Mouse (Mus musculus) splenic B cell, adult 2 months (primary cell): ENCODE data around the gene Gm20388.

Experiments used
- DNase-seq: peaks from one replicate; pipeline ENCODE4 v3.0.0-alpha.2; 2011; ENCODE audit warnings: low read depth, low spot score
- H3K27me3 ChIP-seq: 2 replicates; pipeline ENCODE4 v1.6.1; 2012; ENCODE audit warnings: mild to moderate bottlenecking, low read length, moderate library complexity, mixed read lengths; ENCODE audit not compliant: control insufficient read depth, poor library complexity, insufficient read depth, severe bottlenecking
- H3K36me3 ChIP-seq: 2 replicates; pipeline ENCODE4 v1.6.1; 2012; ENCODE audit warnings: mild to moderate bottlenecking, low read length, moderate library complexity, mixed read lengths; ENCODE audit not compliant: control insufficient read depth, poor library complexity, insufficient read depth, severe bottlenecking

Gm20388 gene

GRCm38 (mm10) chr8:121948321-121949145 lies 2037.9 kb downstream of the Gm20388 start:
- peak; percentile 48 for DNase-seq

DNA sequence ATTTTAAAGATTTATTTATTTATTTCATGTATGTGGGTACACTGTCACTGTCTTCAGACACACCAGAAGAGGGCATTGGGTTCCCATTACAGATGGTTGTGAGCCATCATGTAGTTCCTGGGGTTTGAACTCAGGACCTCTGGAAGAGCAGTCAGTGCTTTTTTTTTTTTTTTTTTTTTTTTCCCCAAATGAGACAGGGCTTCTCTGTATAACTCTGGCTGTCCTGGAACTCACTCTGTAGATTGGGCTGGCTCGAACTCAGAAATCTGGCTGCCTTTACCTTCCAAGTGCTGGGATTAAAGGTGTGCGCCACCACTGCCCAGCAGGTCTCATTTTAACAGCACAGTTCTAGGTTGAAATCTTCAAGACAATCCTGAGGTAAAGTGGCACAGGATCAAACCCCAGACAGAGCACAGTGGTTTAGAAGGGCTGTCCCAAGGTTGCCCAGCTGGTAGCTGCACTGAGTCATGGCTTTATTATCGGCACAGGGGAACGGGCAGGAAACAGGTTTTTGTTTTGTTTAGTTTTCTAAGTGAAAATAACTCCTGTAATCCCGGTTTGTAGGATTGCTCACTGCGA lies 2038.7 kb downstream of the Gm20388 start, which contains the start of gene Banp:
Banp (plus strand) TSS at position 529 of the 579 bp plus-strand sequence.
- DNase-seq, result no peak
- no peaks in the 10 kb centered on the region for H3K27me3 ChIP-seq
- no peaks in the 10 kb centered on the region; the same call in 1 of the 2 replicates for H3K36me3 ChIP-seq

More at GRCm38 (mm10) chr8:121948321-121949145, 2037.9 kb downstream of the Gm20388 start:
- H3K27me3 ChIP-seq, result no peaks in the 10 kb centered on the region
- H3K36me3 ChIP-seq, result no peaks in the 10 kb centered on the region

DNA sequence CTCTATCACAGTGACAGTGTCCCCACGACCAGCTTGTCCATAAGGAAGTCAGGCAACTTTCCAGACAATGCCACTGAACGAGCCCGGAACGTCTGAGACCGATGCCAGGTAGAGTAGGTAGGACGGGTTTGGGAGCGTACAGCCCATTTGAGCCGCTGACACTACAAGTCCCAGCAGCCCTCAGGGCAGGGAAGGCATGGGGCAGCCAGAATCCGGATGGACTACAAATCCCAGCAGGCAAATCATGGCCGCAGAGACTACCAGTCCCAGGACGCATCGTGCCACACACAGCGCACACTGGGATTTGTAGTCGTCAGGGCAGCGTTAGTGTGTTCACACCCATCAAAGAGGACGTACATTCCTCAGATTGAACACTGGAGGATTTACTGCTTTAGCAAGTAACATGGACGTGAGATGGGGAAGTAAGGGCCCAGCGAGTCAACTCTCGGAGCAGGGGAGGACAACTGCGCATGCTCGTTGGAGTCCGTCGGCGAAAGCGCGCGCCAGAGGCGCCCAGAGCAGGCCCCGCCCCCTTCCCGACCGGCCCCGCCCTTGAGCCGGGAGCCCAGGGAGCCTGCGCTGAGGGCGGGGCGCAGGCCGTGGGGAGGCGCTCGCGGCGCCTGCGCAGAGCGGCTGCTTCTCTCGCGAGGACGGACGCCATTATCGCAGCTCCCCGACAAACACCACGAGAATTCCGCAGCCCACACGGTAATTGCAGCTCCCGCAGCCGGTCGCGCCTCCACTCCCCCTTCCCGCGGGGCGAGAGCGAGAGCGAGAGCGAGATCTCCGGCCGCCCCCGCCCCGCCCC lies 2039.5 kb downstream of the Gm20388 start:
- Histone ChIP-seq H3K27me3 (no peaks in the 10 kb centered on the region), H3K36me3 (no peaks in the 10 kb centered on the region; the same call in 1 of the 2 replicates)
- peak; percentile 99 for DNase-seq

DNA sequence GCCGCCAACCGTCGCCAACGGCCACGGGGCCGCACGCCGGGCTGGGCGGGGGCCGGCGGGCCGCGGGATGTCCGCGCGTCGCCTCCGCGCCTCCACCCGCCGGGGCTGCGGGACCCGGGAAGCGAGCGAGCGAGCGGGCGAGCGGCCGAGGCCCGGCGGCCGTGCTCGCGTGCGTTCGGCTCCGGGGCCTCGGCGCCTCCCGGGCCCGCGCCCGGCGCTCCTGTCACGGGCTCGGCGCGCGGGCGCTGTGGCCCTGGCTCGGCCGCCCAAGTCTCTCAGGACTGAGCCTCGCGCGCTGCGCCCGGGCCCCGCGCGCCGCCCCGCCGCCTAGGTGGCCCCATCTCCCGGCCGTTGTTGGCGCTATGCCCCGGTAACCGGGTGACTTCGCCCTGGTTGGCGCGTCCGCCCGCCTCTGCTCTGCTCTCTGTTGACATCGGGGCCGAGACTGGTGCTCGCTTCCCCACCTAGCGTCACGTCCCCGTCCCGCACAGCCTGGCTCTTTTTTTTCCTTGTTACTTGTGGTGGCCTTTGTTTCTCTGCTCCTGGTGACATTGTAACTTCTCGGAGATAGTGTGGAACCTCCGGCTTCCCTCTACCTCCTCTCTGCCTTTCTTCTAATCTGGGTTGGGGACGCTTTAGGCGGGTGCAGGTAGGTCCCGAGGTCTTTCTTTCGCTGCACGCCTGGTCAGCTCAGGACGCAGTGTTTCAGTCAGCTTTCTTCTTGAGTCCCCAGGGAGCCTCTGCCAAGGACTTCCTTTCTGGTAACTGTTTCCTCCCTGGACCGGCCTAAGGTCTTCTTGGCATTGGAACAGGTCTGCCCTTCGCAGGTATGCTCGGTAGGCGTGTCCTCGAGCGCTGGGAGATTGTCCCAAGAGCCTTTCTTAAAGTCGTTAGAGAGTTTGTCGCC lies 2040.4 kb downstream of the Gm20388 start:
- Histone ChIP-seq H3K27me3 (no peaks in the 10 kb centered on the region), H3K36me3 (peaks cover 4% of the 10 kb centered on the region; the same call in 1 of the 2 replicates)
- DNase-seq, result peak; percentile 69

DNA sequence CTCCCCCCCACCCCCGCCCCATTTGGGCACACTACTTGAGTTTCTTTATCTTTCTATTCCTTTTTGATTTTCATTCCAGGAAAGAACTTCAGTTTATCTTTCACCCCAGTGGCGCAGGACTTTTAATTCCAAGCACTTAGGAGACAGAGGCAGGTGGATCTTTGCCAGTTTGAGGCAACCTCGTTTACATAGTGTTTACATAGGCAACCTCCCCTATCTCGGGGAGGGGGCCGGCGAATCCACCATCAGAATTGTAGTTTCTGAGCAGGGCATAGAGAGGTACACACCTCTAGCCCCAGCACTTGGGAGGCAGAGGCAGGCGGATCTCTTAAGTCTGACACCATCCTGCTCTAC lies 2041.0 kb downstream of the Gm20388 start:
- peaks cover 4% of the 10 kb centered on the region; the same call in 1 of the 2 replicates for H3K36me3 ChIP-seq

DNA sequence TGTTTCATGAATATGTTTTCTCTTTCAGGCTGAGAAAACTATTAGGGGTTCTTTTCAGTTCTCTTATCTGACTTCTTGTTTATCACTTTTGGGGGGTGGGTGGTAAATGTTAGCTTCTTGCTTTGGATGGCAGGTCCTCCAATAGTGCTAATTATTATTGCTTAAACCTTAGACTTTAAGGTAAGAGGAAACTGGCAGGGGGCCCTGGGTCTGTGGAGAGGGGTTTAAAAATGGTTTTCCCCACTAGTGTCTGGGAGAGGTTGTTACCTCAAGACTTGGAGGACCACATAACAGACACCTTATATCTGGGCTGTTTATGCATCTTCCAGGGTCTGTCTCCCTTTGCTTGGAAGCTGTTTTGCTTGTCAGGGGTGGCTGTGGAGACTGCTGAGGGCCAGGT lies 2041.5 kb downstream of the Gm20388 start:
- no peak for DNase-seq
- no peaks in the 10 kb centered on the region for H3K27me3 ChIP-seq
- peaks cover 4% of the 10 kb centered on the region; the same call in 1 of the 2 replicates for H3K36me3 ChIP-seq

More for the DNA sequence above, 2041.0 kb downstream of the Gm20388 start:
- DNase-seq, result no peak
- H3K27me3 ChIP-seq, result no peaks in the 10 kb centered on the region

GRCm38 (mm10) chr8:121952800-121953199 lies 2042.2 kb downstream of the Gm20388 start:
- Histone ChIP-seq H3K36me3 (peaks cover 4% of the 10 kb centered on the region; the same call in 1 of the 2 replicates), H3K27me3 (no peaks in the 10 kb centered on the region)
- no peak for DNase-seq

GRCm38 (mm10) chr8:121953821-121954545 lies 2043.3 kb downstream of the Gm20388 start:
- H3K36me3 ChIP-seq, result peaks cover 4% of the 10 kb centered on the region; the same call in 1 of the 2 replicates
- H3K27me3 ChIP-seq, result no peaks in the 10 kb centered on the region
- DNase-seq, result no peak

DNA sequence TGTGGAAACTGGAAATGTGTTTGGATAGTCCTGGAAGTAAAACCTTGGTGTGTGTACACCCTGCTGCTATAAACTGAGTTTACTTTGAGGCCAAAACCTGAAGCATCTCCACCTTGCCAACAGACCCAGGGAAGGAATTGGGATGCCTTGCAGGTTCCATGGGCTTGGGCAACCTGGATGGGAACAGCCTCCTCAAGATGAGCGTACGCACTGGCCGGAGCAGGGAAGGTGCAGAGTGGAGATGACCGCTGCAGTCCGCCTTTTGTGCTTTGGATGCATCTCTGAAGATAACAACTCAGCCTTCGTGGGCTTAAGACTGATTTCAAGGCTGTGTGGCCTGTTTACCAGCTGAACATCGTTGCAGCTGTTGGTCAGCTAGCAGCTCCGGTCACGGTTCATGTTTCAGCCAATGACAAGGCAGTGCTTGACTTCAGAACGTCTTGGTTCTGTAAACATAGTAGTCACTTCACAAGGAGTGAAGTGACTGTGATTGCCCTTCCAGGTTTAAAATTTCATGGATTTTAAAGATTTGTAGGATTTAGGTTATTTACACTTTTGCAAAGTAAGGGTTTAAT lies 2044.4 kb downstream of the Gm20388 start:
- H3K27me3 ChIP-seq, result no peaks in the 10 kb centered on the region
- DNase-seq, result no peak
- H3K36me3 ChIP-seq, result peaks cover 4% of the 10 kb centered on the region; the same call in 1 of the 2 replicates

DNA sequence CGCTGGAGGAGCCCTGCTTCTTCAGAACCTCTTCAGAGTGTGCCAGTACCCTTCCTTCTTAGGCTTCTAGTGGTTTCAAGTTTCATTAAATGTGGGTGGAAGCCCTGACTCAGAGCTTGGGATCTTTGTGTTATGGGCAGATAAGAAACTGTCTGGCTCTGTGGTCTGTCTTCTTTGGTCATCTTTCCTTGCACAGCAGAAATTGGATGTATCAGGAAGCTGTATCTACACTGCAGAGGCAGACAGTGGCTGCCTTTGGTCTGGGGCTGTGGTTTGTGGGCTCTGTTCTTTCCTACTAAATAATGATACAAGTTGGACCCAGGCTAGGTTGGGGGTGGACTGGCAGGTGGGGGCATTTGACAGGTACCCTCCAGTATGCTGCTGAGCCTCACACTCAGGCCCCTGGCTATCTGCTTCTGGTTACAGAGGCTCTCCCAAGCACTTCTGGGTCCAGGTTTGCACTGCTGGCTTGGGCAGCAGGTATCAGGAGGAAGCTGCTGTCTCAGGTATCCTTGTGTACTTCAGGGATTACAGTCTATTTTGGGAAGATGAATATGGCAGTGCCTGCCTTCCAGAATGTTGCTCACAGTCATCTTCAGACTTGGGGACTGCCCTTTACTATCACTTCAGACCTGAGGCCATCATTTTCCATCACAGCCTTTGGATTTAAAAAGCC lies 2045.3 kb downstream of the Gm20388 start:
- Histone ChIP-seq H3K27me3 (no peaks in the 10 kb centered on the region), H3K36me3 (peaks cover 4% of the 10 kb centered on the region; the same call in 1 of the 2 replicates)
- no peak for DNase-seq

GRCm38 (mm10) chr8:121958395-121958794 lies 2047.8 kb downstream of the Gm20388 start:
- Histone ChIP-seq H3K27me3 (no peaks in the 10 kb centered on the region), H3K36me3 (peaks cover 6% of the 10 kb centered on the region; the same call in 1 of the 2 replicates)
- no peak for DNase-seq

GRCm38 (mm10) chr8:121962892-121963291 lies 2052.3 kb downstream of the Gm20388 start:
- 0 out of 2 replicates have a peak, but pooled peaks cover 2% of the 10 kb centered on the region for H3K36me3 ChIP-seq
- DNase-seq, result no peak
- H3K27me3 ChIP-seq, result no peaks in the 10 kb centered on the region
